Mouse (Mus musculus) C2C12 (cell line): ENCODE results near the gene Rabggtb. TPM values are rescaled to one million over a fixed set of nuclear protein-coding genes. Genes with fewer than 3 reads are reported as not detected.

ENCODE experiments used
- H3K27me3 ChIP-seq: one replicate; pipeline ENCODE4 v1.6.1; 2011; ENCODE audit not compliant: control insufficient read depth, insufficient read depth, insufficient read length
- H3K36me3 ChIP-seq: one replicate; pipeline ENCODE4 v1.6.1; 2011; ENCODE audit not compliant: control insufficient read depth, insufficient read depth
- H3K4me3 ChIP-seq: one replicate; pipeline ENCODE4 v1.5.1; 2011; ENCODE audit warnings: mild to moderate bottlenecking, control low read depth; ENCODE audit not compliant: poor library complexity, insufficient read depth, severe bottlenecking
- H3K79me2 ChIP-seq: one replicate; pipeline ENCODE4 v1.6.1; 2011; ENCODE audit not compliant: control insufficient read depth, insufficient read depth
- H3K79me3 ChIP-seq: one replicate; pipeline ENCODE4 v1.6.1; 2011; ENCODE audit warnings: low read depth, control low read depth
- H3ac ChIP-seq: one replicate; pipeline ENCODE3; 2011; ENCODE audit warnings: low read depth; ENCODE audit not compliant: control insufficient read depth, insufficient read length
- CEBPB ChIP-seq: IDR thresholded peaks from one replicate; pipeline ENCODE4 v1.6.1; 2011; ENCODE audit warnings: low read depth, mild to moderate bottlenecking, control low read depth, moderate library complexity
- CTCF ChIP-seq: IDR thresholded peaks from one replicate; pipeline ENCODE4 v1.5.1; 2011; ENCODE audit not compliant: control insufficient read depth, insufficient read depth, insufficient read length
- FOSL1 ChIP-seq: IDR thresholded peaks from one replicate; pipeline ENCODE4 v1.8.0; 2011; ENCODE audit warnings: mild to moderate bottlenecking, low read length; ENCODE audit not compliant: poor library complexity, insufficient read depth, severe bottlenecking
- MAX ChIP-seq: IDR thresholded peaks from one replicate; pipeline ENCODE4 v1.6.1; 2011; ENCODE audit warnings: mild to moderate bottlenecking, control low read depth
- MYOD1 ChIP-seq: IDR thresholded peaks from one replicate; pipeline ENCODE4 v1.6.1; 2011; ENCODE audit warnings: low read depth; ENCODE audit not compliant: control insufficient read depth, insufficient read length
- MYOG ChIP-seq: IDR thresholded peaks from one replicate; pipeline ENCODE4 v1.6.1; 2011; ENCODE audit not compliant: control insufficient read depth, insufficient read length; ENCODE audit errors: extremely low read depth
- USF1 ChIP-seq: IDR thresholded peaks from one replicate; pipeline ENCODE4 v1.6.1; 2011; ENCODE audit warnings: low read depth, mild to moderate bottlenecking, control low read depth, moderate library complexity
- polyA plus RNA-seq: library from polyadenylated mRNA; unstranded; fragments of >200 nt; fragmentation: generic; extraction: Trizol; gene quantifications from one replicate; pipeline ENCODE4 v1.2.1, GENCODE M21; 2012; ENCODE audit warnings: missing spikeins

Gene Rabggtb
- polyA plus RNA-seq, 1 experiment = 65.9 TPM

- no peak overlapping the region for H3ac ChIP-seq
These were observed 45.1 kb upstream of the Rabggtb start for GRCm38 (mm10) chr3:153957916-153958315.

GRCm38 (mm10) chr3:153948176-153948575 is 35.4 kb upstream of the Rabggtb start:
- Histone ChIP-seq H3K27me3 (no peaks in the 10 kb centered on the region), H3K79me2 (peaks cover 10% of the 10 kb centered on the region), H3ac (no peak overlapping the region), H3K4me3 (no peak overlapping the region), H3K36me3 (no peaks in the 10 kb centered on the region), H3K79me3 (no peaks in the 10 kb centered on the region)
- TF ChIP-seq CTCF = no peak
- no peak for TF ChIP-seq USF1
- TF ChIP-seq CEBPB = no peak
- no peak for TF ChIP-seq MYOG
- TF ChIP-seq MYOD1 = no peak
- no peak for TF ChIP-seq FOSL1
- no peak for TF ChIP-seq MAX

More at GRCm38 (mm10) chr3:153957916-153958315, 45.1 kb upstream of the Rabggtb start:
- H3K36me3 ChIP-seq = no peaks in the 10 kb centered on the region
- H3K79me2 ChIP-seq = no peaks in the 10 kb centered on the region
- H3K4me3 ChIP-seq = no peak overlapping the region
- H3K79me3 ChIP-seq = no peaks in the 10 kb centered on the region
- no peaks in the 10 kb centered on the region for H3K27me3 ChIP-seq
- TF ChIP-seq FOSL1 (no peak), USF1 (no peak), CEBPB (no peak), CTCF (no peak), MYOD1 (no peak), MAX (no peak), MYOG (no peak)

- Histone ChIP-seq H3K4me3 (no peak overlapping the region), H3K79me2 (peaks cover 19% of the 10 kb centered on the region), H3ac (no peak overlapping the region), H3K36me3 (no peaks in the 10 kb centered on the region), H3K79me3 (peaks cover 5% of the 10 kb centered on the region), H3K27me3 (no peaks in the 10 kb centered on the region)
- TF ChIP-seq USF1 (no peak), FOSL1 (no peak), MYOG (no peak), CTCF (no peak)
These were observed 34.5 kb upstream of the Rabggtb start for GRCm38 (mm10) chr3:153947271-153947670.

- Histone ChIP-seq H3K27me3 (no peaks in the 10 kb centered on the region), H3K79me2 (peaks cover 27% of the 10 kb centered on the region), H3K36me3 (peaks cover 12% of the 10 kb centered on the region), H3K4me3 (peak within 1 kb of the TSS; percentile 59), H3K79me3 (peaks cover 5% of the 10 kb centered on the region), H3ac (peak within 1 kb of the TSS; percentile 98)
- peak; percentile 71 for TF ChIP-seq MAX
- no peak for TF ChIP-seq MYOG
- no peak for TF ChIP-seq FOSL1
These were observed 31.7 kb upstream of the Rabggtb start, which contains the start of gene Acadm for GRCm38 (mm10) chr3:153944335-153944990. Gene Acadm (minus strand): TSS chr3:153944632.

- Histone ChIP-seq H3K79me2 (peaks cover 27% of the 10 kb centered on the region), H3K27me3 (no peaks in the 10 kb centered on the region), H3ac (peak overlapping the region; percentile 98), H3K36me3 (peaks cover 16% of the 10 kb centered on the region), H3K79me3 (peaks cover 5% of the 10 kb centered on the region), H3K4me3 (peak overlapping the region; percentile 59)
- no peak for TF ChIP-seq FOSL1
- TF ChIP-seq CEBPB = no peak
- no peak for TF ChIP-seq MAX
- no peak for TF ChIP-seq MYOD1
- TF ChIP-seq CTCF = no peak
- TF ChIP-seq MYOG = no peak
- no peak for TF ChIP-seq USF1
These were observed 31.1 kb upstream of the Rabggtb start for GRCm38 (mm10) chr3:153943901-153944334.

GRCm38 (mm10) chr3:153943003-153943640 is 30.3 kb upstream of the Rabggtb start:
- TF ChIP-seq MAX (no peak), CEBPB (no peak), USF1 (no peak), FOSL1 (no peak), MYOG (no peak), MYOD1 (no peak), CTCF (no peak)
- no peaks in the 10 kb centered on the region for H3K27me3 ChIP-seq
- peaks cover 5% of the 10 kb centered on the region for H3K79me3 ChIP-seq
- H3K4me3 ChIP-seq = peak overlapping the region; percentile 59
- H3K36me3 ChIP-seq = peaks cover 16% of the 10 kb centered on the region
- H3ac ChIP-seq = no peak overlapping the region
- peaks cover 27% of the 10 kb centered on the region for H3K79me2 ChIP-seq
